Mouse (Mus musculus) retina, postnatal 7 days (tissue): ENCODE results near the gene Dhx57.
"Not testable (repeated sequence)": the region's sequence is repeated elsewhere in the genome, so short reads cannot be mapped to it uniquely, and the experiment has no call there.

Experiments used
- DNase-seq: peaks from one replicate; pipeline ENCODE4 v3.0.0-alpha.2; 2012; ENCODE audit warnings: low read depth, low spot score

Dhx57 gene

DNA sequence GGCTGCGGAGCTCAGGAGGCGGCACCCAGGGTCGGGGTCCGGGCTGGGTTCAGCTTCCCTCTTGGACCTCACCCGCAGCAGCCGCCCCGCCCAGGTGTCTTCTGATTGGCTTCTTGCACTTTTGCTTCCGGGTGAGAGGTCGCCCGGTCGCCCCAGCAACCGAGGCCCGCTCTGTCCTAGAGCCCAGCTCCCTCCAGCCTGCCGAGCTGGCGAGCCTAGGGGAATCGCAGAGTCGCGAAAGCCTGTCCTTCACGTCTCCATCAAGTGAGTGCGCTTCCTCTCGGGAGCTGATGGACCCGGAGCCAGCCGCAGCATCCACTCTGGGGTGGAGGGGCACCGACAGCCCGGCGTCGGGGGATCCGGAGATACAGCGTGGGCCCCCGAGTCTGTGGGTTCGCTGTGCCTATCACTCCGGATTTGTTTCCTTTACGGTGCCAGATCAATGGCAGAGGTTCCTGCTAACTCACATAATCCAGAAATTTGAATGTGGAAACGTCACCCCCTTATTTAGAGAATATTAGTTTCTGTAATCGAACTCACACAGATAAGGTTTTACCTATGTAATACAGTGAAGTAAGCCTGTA is at the start of gene Dhx57, which contains the start of gene Morn2:
Gene Dhx57 (minus strand): TSS at position 403 of the 584 bp plus-strand sequence.
Gene Morn2 (plus strand): TSS at position 130 of the 584 bp plus-strand sequence.
- peak; percentile 92 for DNase-seq

DNA sequence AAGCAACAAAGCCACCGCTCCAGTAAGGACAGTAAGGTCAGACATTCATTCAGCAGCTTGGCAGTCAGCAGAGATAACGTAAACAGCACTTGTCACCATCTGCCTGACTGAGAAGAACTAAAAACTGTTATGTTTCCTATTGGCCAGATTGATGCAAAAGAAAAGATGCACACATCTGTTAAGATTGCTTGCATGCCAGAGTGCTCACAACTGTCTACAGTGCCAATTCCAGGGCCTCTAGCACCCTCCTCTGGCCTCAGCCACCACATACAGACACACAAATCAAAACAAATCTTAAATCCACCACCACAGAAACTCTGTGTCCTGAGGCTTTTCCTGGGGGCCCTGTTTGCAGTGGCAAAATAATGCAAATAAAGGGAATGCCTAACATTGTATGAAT is 42.1 kb upstream of the Dhx57 start:
- DNase-seq = peak; percentile 14

DNA sequence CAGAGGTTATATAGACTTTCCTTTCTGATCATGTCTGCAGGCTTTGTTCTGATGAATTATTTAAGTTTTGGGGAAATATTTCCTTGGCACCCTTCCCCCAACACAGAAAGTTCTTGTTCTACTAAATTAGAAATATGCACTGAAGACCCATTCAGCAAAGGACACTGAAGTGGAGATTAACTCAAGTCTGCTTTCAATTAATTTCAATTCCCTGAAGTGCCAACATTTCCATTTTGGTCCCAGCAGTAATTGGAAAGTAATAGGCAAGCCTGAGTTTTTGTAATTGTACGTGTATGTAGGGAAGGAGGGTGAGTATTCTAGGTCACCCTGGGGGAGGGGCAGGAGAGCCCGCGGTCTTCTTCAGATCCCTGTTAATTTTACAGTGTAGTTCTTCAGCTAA is 36.2 kb upstream of the Dhx57 start:
- DNase-seq = no peak

DNA sequence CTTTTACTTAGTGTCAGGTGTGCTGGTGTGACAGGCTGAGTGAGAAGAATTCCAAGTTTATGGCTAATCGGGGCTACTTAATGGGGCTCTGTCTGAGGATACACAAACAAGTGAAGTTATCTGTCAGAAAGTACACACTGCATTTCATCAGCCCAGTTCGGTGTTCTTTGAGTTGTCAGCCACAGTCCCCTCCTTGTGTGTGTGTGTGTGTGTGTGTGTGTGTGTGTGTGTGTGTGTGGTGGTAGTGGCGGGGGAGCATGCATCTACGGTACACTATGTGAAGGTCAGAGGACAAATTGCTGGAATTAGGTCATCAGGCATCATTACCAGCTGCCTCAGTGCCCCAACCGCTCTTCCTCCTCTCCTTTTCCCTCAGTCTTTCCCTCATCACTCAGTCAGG is 35.2 kb upstream of the Dhx57 start:
- DNase-seq = no peak

DNA sequence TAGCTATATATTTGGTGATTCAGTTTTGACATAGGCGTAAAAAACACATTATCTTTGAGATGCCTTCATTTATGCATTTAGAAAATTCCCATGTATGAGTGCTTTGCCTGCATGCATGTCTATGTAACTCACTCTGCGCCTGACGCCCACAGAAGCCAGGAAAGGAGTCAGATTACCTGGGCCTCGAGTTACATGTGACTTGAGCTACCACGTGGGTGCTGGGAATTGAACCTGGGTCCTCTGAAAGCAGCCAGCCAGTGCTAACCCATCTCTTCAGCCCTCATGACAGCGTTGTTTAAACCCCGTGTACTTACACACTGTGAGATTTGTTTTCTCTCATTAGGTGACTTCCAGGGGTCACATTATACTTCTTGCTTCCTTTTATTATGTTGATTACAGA is 34.2 kb upstream of the Dhx57 start:
- no peak for DNase-seq

DNA sequence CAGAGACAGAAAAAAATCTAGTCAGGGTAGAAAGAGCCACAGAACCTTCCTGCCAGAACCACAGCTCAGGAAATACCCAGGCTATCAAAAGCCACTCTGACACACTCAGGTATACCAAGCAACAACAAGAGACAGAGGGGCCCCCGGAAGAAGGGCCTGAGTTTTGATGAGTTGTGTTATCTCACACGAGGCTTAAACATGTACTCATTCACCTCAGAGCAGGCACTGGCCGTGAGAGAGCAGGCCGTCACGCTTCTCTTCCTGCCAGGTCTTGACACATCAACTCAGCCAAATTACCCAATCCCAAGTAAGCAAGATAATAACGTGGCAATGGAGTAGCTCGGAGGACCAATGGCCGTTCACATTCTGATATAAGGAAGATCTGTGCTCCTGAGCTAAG is 33.4 kb upstream of the Dhx57 start:
- DNase-seq = no peak

DNA sequence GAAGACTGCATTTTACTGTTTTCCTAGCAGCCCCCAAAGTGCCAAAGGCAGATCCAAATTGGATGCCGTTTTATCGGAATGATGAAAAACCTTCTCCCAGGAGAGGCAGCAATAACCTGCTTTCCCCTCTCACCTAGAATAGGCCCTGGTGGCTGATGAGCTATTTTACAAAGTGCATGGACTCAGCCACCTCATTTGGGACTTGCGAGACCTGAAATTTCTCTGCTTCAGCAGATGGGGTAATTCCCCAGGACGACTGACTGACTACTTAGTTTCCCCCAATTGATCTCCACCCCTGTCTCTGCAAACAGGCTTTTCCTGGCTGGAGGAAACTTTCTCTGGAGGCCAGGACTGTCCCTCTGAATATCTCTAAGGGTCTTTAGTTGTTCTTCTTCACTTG is 32.7 kb upstream of the Dhx57 start:
- no peak for DNase-seq

DNA sequence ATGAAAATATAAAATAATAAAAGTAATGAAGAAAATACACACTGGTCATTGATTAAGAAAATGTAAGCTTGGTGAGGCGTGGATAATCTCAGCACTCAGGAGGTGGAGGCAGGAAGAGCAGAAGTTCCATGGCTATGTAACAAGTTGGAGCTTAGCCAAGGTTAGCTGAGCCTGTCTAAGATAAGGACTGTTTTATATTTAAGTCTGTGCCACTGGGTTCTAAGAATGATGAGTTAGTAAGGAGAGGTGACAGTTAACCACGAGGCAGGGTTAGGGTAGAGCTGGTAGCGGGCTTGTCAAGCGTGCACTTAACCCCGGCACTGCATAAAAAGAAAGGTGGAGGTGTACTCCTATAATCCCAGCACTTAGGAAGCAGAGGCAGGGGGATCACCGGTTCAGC is 32.0 kb upstream of the Dhx57 start:
- DNase-seq = no peak

DNA sequence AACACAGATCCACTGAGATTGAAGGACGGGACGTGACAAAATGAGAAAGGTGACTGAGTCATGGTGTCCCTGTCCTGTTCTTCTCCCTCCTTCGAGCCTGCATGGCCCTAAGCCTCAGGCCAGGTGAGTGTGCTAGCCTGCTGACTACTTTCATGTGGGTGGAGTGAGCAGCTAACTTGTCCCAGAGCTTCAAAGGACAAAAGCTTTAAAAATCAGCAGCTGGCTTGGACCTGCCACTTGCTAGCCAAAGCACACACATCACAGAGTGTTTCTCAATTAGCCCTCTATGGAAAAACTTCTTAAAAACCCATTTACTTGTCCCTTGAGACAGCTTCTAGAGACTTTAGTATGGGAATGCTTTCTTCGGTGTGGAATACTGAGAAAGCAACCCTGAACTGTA is 22.1 kb upstream of the Dhx57 start:
- DNase-seq = no peak

DNA sequence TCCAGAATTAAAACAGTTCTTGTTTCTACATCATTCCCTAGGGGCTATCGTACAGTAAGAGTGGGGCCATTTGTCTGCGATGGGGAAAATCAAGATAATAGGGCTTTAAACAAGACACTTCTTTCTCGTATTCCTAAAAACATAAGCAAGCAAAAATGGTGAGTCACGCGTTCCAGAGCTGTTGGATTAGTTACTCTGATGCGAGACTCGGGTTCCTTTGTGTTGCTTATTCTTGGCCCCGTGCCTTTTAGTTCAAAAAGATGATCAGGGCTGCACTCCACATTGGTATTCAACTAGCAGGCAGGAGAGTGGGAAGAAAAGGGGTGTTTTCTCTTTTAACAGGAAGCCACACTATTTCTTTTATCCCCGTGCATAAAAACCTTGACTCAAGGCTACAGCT is 21.5 kb upstream of the Dhx57 start:
- DNase-seq = no peak

DNA sequence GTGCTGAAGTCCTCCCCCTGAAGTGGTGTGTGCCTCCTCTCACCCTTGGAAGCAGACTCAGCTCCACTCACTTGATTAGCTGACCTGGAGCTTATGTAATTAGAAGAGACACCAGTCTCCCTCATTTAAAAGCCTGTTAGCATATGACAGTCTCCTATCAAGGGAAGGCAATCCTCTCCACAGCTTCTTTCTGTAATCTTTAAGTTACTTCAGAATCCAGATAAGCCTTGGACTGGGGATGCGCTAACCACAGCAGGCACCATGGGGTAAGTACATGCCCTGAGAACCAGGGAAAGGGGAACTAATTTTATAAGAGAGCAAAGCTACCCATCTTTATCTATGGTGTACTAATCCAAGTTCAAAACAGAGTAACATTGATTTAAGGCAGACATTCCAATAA is 17.0 kb upstream of the Dhx57 start, which contains the start of gene Arhgef33:
Gene Arhgef33 (plus strand): TSS at position 157 of the 400 bp plus-strand sequence.
- no peak for DNase-seq

DNA sequence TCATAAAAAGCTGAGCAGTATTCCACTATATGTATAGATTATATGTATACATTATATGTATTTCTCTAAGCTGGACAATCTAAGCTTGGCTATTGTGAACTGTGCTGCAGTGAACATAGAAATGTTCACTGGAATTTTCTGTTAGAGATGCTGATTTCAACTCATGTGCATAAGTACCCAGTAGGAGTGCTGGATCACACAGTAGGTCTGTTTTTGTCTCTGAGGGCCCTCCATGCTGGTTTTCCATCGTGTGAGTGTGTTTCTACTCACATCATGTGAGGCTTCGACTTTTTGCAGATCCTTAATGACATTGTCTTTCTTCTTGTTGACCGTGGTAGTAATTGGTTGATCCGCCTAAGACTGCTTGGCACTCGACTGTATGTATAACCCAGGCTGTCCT is 8.6 kb upstream of the Dhx57 start:
- DNase-seq = no peak

DNA sequence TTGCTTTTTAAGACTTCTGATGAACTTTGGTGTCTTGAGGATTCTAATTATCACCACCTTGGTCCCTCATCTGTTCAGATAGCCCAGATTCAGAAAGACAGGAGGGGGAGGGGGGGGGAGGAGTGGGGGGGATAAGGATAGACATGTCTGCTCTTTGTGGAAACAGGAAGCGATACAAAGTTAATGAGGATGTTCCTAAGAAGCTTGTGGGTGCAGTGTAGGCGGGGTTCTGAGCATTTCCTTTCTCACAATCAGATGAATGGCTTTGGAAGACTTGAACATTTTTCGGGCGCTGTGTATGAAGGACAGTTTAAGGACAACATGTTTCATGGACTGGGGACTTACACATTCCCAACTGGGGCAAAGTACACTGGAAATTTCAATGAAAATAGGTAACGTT is 5.0 kb upstream of the Dhx57 start:
- DNase-seq = no peak

DNA sequence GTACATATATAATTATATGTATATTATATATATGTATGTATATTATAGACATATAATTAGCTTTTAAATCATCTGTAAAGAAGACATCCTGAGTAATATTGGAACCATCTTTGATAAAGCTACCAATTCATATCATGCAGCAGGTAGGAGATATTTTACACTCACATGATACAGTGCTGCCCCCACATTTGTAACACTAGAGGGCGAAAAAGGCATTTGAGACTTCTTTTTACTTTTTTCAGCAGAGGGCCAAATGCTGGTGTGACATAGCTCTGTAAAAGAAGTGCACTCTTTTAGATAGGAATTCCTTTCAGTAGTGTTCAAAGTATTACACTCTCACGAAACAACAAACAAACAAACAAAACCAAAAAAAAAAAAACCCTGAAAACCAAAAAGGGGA is 872 bp upstream of the Dhx57 start:
- no peak for DNase-seq

DNA sequence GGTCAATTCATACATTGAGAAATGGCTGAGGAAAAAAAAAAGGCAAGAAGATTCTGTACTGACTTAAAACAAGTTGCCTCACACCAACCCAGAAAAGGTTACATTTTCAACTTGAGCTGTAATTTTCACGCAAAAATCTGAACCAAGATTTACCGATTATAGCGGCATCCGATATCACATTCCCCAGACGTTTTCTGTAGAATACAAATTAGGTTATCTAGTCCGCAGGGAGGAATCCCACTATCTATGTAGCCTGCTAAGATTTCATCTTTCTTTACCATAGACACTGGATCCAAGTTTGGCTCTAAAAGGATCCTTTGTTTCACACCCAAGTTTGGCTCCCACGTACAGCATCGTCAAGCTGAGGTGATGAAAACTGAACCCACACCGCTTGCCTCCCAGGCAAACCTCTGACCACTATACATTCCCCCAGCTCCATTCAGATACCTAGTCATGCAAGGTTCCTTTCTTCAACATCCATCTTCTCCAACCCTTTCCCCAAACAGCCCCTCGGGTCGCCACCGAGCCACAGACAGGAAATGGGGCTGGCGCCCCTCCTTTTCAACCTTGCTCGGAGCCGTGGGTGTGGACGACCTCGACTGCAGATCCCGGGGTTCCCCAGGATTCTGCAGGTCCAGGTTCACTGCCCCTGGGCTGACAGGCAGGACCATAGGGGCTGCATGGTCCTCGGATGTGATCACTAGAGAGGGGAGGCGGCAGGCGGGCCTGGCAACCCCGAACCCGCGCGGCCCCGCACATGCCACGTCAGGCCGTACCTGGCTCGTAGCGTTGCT is 799 bp downstream of the Dhx57 start:
- DNase-seq = no peak

DNA sequence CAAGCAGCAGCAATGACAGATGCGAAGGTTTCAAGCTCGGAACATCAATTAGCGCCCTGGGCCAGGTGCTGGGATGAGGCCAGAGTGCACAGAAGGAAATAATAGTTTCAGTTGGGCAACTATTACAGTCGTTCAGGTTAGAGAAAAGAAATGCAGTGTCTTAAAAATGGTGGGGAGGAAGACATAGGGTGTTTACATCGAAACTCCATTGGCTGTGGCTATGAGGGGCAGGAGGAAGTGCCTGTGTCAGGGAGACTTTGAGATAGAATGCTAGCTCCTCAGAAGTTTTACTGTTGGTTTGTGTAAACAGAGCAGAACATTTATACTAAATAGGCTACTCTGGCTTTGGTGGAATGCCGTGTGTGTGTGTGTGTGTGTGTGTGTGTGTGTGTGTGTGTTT is 2.3 kb downstream of the Dhx57 start:
- DNase-seq = no peak

DNA sequence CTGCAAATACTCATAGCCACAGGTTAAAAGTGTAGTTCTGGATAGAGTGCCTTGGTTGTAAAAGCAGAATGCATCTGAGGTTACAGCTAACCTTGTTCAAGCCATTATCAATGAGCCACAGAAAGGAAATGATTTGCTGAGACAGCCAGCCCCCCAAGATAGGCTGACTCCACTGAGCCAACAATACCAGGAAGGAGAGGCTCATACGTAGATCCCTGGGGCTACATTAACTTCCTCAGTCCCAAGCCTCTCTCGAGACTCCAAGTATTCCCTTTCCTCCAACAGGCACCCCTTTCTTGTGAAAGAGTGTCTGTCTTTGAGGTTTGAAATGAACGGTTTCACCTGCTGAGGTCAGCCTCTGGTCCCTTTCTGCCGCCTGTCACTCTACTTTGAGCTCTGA is 5.8 kb downstream of the Dhx57 start:
- no peak for DNase-seq

DNA sequence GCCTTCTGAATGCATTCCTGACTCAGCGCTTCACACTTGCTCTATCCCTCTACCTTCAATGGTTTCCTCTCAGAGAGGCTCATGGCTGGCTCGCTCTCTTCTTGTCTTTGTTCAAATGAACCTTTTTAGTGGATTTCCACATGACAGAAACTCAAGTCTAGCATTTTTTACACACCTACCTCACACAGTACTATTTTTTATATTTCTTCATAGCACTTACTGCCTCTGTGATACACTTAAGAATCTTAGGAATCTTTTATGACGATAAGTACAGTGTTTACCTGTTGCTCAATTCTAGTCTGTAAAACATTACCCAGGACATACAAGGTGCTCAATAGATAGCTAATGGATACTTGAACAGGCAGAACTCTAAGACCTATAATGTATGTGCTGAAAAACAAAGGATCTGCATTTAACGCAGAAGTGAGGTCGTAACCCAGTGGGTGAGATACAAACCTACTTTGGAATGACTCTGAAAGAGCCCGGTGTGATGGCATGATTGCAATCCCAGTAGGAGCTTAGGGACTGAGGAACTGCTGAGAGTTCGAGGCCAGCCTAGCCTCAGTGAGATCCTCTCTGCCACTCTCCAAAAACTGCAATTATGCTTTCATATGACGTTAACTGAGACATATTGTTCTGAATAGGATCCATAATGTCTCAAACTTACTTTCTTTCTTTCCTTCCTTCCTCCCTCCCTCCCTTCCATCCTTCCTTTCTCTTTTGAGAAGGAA is 10.8 kb downstream of the Dhx57 start:
- DNase-seq = no peak

DNA sequence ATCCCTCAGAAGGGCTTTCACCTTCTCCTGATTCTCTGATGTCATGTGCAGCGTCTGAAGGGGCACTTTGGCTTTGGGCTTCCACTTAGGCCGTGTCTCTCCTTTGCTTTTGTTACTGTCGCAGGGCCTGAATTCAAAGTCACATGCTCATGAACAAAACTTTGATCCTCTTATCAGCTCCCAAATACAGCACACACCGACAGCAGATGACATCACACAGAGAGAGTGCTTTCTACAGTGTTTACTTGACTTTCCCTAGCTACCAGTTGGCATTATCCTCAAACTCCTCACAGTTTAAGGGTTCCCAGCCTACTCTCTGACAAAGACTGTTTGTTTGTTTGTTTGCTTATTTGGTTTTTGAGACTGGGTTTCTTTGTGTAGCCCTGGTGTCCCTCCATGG is 12.0 kb downstream of the Dhx57 start:
- no peak for DNase-seq

DNA sequence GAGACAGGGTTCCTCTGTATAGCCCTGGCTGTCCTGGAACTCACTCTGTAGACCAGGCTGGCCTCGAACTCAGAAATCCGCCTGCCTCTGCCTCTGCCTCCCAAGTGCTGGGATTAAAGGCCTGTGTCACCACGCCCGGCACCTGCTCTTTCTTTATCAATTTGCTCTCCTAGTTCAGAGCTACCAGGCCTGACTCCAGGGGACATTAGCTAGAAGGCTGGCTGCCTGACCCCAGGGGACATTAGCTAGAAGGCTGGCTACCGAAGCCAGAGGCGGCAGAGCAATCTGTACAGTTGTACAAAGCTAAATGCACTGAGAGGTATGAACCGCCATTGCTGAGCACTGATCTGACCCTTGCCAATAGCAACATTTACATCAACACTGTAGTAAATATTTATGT is 19.7 kb downstream of the Dhx57 start:
- DNase-seq = not testable (repeated sequence)

DNA sequence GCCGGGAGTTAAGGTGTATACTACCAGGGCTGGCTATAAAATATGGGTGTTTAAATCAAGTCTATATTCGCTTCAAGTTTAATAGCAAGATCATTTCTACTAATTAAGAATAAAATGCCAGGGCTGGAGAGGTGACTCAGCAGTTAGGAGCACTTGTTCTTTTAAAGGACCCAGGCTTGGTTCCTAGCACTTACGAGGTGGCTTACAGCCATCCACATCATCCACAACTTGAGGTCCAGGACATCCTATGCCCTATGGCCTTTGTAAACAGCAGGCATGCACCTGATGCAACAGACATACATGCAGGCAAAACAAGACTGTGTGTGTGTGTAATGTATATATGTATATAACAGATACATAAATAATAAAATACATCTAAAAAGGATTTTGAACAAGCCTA is 22.1 kb downstream of the Dhx57 start:
- DNase-seq = no peak

DNA sequence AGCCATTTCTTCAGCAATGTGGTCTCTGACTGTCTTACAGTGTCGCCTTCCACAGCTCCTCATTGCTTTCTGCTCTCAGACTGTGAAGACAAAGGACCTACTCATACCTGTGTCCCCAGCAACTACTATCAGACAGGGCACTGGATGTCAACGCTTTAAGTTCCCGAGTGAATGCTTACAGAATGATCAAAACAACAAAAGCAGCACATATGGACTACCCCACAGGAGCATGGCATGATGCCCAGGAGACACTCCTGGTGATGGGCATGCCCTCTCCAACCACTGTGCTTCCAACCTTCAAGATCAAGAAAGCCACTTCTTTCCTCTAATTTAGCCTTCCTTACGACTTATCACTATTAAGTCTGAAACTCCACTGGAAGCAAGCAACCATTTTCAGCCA is 23.2 kb downstream of the Dhx57 start:
- no peak for DNase-seq

DNA sequence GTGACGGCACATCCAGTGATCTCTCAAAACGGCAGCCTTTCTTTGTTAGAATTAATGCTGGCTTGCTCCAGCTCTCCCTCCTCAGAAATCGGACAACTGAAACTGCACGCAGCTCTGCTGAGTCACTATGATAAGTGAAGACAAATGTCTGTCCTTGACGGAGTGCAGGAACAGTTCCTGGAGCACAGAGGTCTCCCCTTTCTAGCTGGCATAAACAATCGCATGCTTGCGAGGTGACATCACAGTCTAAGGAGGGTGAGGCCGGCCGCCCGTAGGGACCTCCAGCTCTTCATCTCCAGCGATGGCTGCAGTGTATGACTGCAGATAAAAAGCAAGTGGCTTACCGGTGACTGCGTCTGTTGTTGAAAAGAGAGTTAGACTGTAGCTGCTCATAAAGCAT is 35.1 kb downstream of the Dhx57 start:
- no peak for DNase-seq
